Mouse (Mus musculus): ENCODE results near the gene Neurl1a.

Gene Neurl1a

GRCm38 (mm10) chr19:47157664-47158063 is 21.0 kb upstream of the Neurl1a start, which contains the start of gene Calhm3:
Calhm3 (minus strand) TSS chr19:47157764.
- no peak for TF ChIP-seq GATA4 (IDR thresholded peaks at IDR 0.05; ENCODE audit: insufficient replicate concordance, low read length)

GRCm38 (mm10) chr19:47161669-47162068 is 17.0 kb upstream of the Neurl1a start:
- TF ChIP-seq GATA4 (IDR thresholded peaks at IDR 0.05; ENCODE audit: insufficient replicate concordance, low read length): no peak

GRCm38 (mm10) chr19:47163176-47163744 is 15.4 kb upstream of the Neurl1a start:
- no peak for TF ChIP-seq GATA4 (IDR thresholded peaks at IDR 0.05; ENCODE audit: insufficient replicate concordance, low read length)

GRCm38 (mm10) chr19:47166758-47167157 is 11.9 kb upstream of the Neurl1a start:
- no peak for TF ChIP-seq GATA4 (IDR thresholded peaks at IDR 0.05; ENCODE audit: insufficient replicate concordance, low read length)

- TF ChIP-seq GATA4 (IDR thresholded peaks at IDR 0.05; ENCODE audit: insufficient replicate concordance, low read length): no peak
Observed at GRCm38 (mm10) chr19:47167617-47168214, 10.9 kb upstream of the Neurl1a start.

GRCm38 (mm10) chr19:47168223-47168622 is 10.4 kb upstream of the Neurl1a start:
- TF ChIP-seq GATA4 (IDR thresholded peaks at IDR 0.05; ENCODE audit: insufficient replicate concordance, low read length): no peak

GRCm38 (mm10) chr19:47168793-47169412 is 9.7 kb upstream of the Neurl1a start:
- no peak for TF ChIP-seq GATA4 (IDR thresholded peaks at IDR 0.05; ENCODE audit: insufficient replicate concordance, low read length)

- no peak for TF ChIP-seq GATA4 (IDR thresholded peaks at IDR 0.05; ENCODE audit: insufficient replicate concordance, low read length)
Observed at GRCm38 (mm10) chr19:47174515-47174914, 4.1 kb upstream of the Neurl1a start.

GRCm38 (mm10) chr19:47175472-47175871 is 3.1 kb upstream of the Neurl1a start:
- no peak for TF ChIP-seq GATA4 (IDR thresholded peaks at IDR 0.05; ENCODE audit: insufficient replicate concordance, low read length)

- no peak for TF ChIP-seq GATA4 (IDR thresholded peaks at IDR 0.05; ENCODE audit: insufficient replicate concordance, low read length)
Observed at GRCm38 (mm10) chr19:47176916-47177505, 1.6 kb upstream of the Neurl1a start.

- no peak for TF ChIP-seq GATA4 (IDR thresholded peaks at IDR 0.05; ENCODE audit: insufficient replicate concordance, low read length)
Observed at GRCm38 (mm10) chr19:47178001-47178400, 619 bp upstream of the Neurl1a start.

- TF ChIP-seq GATA4 (IDR thresholded peaks at IDR 0.05; ENCODE audit: insufficient replicate concordance, low read length): no peak
Observed at GRCm38 (mm10) chr19:47179272-47179809, 721 bp downstream of the Neurl1a start.

- no peak for TF ChIP-seq GATA4 (IDR thresholded peaks at IDR 0.05; ENCODE audit: insufficient replicate concordance, low read length)
Observed at GRCm38 (mm10) chr19:47180011-47180410, 1.4 kb downstream of the Neurl1a start.

GRCm38 (mm10) chr19:47184221-47184620 is 5.6 kb downstream of the Neurl1a start:
- TF ChIP-seq GATA4 (IDR thresholded peaks at IDR 0.05; ENCODE audit: insufficient replicate concordance, low read length): no peak

GRCm38 (mm10) chr19:47184736-47185135 is 6.1 kb downstream of the Neurl1a start:
- no peak for TF ChIP-seq GATA4 (IDR thresholded peaks at IDR 0.05; ENCODE audit: insufficient replicate concordance, low read length)

Measured in liver, adult (tissue).